Mouse (Mus musculus): Measurements from ENCODE around the gene Tbxas1. TPM values are rescaled to one million over a fixed set of nuclear protein-coding genes. Genes with fewer than 3 reads are reported as not detected.

Tbxas1 gene
- polyA plus RNA-seq, 1 experiment from 2014 or later, result 2.3 TPM

- Histone ChIP-seq H3K9me3 (no peaks in the 10 kb centered on the region), H3K36me3 (replicated peaks) (no peaks in the 10 kb centered on the region), H3K4me3 (no peak overlapping the region), H3K9ac (no peak overlapping the region), H3K27ac (no peak overlapping the region), H3K27me3 (replicated peaks) (peaks cover 4% of the 10 kb centered on the region; the same call in 1 of the 2 replicates), H3K4me2 (no peak overlapping the region), H3K4me1 (peaks cover 18% of the 10 kb centered on the region; the same call in 1 of the 2 replicates)
- no peak for ATAC-seq (replicated peaks)
- WGBS, result 80% methylated on average over 2 of the region's 2 CpGs
These were observed 6.3 kb downstream of the Tbxas1 start for GRCm38 (mm10) chr6:38881468-38881867.

DNA sequence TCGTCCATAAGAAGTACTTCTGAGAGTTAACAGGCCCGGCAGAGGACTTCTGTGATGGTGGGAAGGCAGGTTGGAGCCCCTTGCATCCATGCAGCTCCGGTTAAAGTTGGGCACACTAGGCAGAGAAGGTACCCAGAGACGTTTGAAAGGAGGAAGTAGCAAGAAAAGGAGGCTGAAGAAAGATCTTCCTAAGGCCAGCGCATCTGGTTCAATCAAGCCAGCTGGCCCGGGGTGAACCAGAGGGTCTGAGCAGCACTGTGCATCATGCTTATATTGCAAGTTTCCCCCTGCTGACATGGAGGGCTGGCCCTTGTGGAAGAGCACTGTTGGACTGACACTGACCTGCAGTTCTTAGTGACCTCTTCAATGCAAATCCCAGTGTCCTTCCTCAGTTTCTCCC is 6.8 kb downstream of the Tbxas1 start:
- H3K27ac ChIP-seq, result no peak overlapping the region
- H3K27me3 ChIP-seq (replicated peaks), result peaks cover 4% of the 10 kb centered on the region; the same call in 1 of the 2 replicates
- ATAC-seq (replicated peaks), result no peak
- no peaks in the 10 kb centered on the region for H3K36me3 ChIP-seq (replicated peaks)
- H3K9ac ChIP-seq, result no peak overlapping the region
- no peak overlapping the region for H3K4me2 ChIP-seq
- no peaks in the 10 kb centered on the region for H3K9me3 ChIP-seq
- 75% methylated on average over 6 of the region's 6 CpGs for WGBS
- no peak overlapping the region for H3K4me3 ChIP-seq
- H3K4me1 ChIP-seq, result peaks cover 13% of the 10 kb centered on the region; the same call in 1 of the 2 replicates

DNA sequence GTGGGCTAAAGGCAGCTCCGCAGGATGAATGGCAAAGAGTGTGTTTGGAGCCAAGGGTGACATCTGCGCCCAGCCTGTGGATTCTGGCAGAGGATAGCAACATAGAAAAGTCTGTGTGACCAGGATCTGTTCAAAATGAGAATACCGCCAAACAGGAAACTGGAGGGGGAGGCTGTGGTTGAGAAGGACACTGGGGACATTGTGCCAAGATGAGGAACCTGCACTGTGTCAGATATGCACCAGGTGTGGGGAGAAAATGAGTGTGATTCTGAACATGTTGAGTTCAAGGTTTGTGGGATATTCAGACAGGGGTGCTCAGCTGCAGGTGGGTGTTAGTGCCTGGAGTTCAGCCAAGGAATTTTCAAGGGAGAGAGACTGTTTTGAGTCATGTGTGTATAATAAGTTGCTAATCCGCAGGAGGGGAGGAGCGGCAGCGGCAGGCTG is 7.5 kb downstream of the Tbxas1 start:
- no peak overlapping the region for H3K4me3 ChIP-seq
- no peaks in the 10 kb centered on the region for H3K9me3 ChIP-seq
- no peak overlapping the region for H3K4me2 ChIP-seq
- H3K27me3 ChIP-seq (replicated peaks), result peaks cover 4% of the 10 kb centered on the region; the same call in 1 of the 2 replicates
- H3K36me3 ChIP-seq (replicated peaks), result no peaks in the 10 kb centered on the region
- 54% methylated on average over 6 of the region's 6 CpGs for WGBS
- peaks cover 10% of the 10 kb centered on the region; the same call in 1 of the 2 replicates for H3K4me1 ChIP-seq
- no peak overlapping the region for H3K9ac ChIP-seq
- no peak overlapping the region for H3K27ac ChIP-seq
- no peak for ATAC-seq (replicated peaks)

GRCm38 (mm10) chr6:38884482-38884881 is 9.3 kb downstream of the Tbxas1 start:
- Histone ChIP-seq H3K4me1 (peaks cover 10% of the 10 kb centered on the region; the same call in 1 of the 2 replicates), H3K36me3 (replicated peaks) (no peaks in the 10 kb centered on the region), H3K9ac (no peak overlapping the region), H3K27me3 (replicated peaks) (peaks cover 4% of the 10 kb centered on the region; the same call in 1 of the 2 replicates), H3K4me2 (no peak overlapping the region), H3K9me3 (no peaks in the 10 kb centered on the region), H3K4me3 (no peak overlapping the region), H3K27ac (no peak overlapping the region)
- no peak for ATAC-seq (replicated peaks)
- WGBS, result 85% methylated on average over 3 of the region's 3 CpGs

DNA sequence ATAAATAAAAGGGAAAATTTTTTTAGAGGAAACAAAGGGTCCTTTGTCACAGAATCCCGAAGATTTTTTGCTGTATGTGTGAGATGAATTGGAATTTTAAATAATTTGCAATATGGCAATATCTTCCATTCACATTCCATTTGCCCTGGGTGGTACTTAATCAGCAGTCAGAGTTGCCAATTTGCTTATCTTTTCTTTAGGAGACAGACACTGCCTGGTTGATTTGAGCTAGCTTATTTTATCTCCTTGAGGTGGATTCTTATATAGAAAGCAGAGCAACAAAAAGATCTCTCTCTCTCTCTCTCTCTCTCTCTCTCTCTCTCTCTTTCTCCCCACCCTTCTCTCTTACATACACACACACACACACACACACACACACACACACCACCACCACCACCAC is 9.9 kb downstream of the Tbxas1 start:
- no peak overlapping the region for H3K4me3 ChIP-seq
- H3K9ac ChIP-seq, result no peak overlapping the region
- no peaks in the 10 kb centered on the region for H3K9me3 ChIP-seq
- no peaks in the 10 kb centered on the region; the same call in 1 of the 2 replicates for H3K27me3 ChIP-seq (replicated peaks)
- no peak overlapping the region for H3K27ac ChIP-seq
- H3K4me1 ChIP-seq, result peaks cover 10% of the 10 kb centered on the region; the same call in 1 of the 2 replicates
- H3K4me2 ChIP-seq, result no peak overlapping the region
- ATAC-seq (replicated peaks), result no peak
- no peaks in the 10 kb centered on the region for H3K36me3 ChIP-seq (replicated peaks)
- 57% methylated on average over 1 of the region's 1 CpGs for WGBS

GRCm38 (mm10) chr6:38887436-38887835 is 12.2 kb downstream of the Tbxas1 start:
- 81% methylated on average over 4 of the region's 4 CpGs for WGBS
- H3K36me3 ChIP-seq (replicated peaks), result no peaks in the 10 kb centered on the region

DNA sequence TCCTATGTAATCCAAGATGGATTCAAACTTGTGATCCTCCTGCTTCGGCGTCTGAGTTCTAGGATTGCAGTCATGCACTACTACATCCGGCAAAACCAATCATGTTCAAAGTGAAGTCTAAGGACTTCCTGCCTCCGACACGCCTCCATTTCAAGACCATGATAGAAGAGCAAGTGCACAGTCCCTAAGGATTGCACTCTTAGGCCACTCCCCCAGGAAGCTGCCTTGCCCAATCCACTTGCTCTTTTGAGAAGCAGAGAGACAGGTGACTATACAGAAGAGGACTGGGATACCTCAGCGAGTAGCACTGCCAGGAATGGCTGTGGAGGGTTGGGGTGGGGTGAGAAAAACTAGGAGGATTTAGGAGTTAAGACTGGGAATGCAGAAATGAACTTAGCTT is 14.0 kb downstream of the Tbxas1 start:
- no peak overlapping the region for H3K4me2 ChIP-seq
- no peaks in the 10 kb centered on the region for H3K27me3 ChIP-seq (replicated peaks)
- H3K27ac ChIP-seq, result no peak overlapping the region
- 80% methylated on average over 6 of the region's 6 CpGs for WGBS
- H3K4me3 ChIP-seq, result no peak overlapping the region
- no peak for ATAC-seq (replicated peaks)
- H3K9ac ChIP-seq, result no peak overlapping the region
- no peaks in the 10 kb centered on the region for H3K4me1 ChIP-seq
- no peaks in the 10 kb centered on the region for H3K36me3 ChIP-seq (replicated peaks)
- no peaks in the 10 kb centered on the region for H3K9me3 ChIP-seq

More at GRCm38 (mm10) chr6:38887436-38887835, 12.2 kb downstream of the Tbxas1 start:
- Histone ChIP-seq H3K4me2 (no peak overlapping the region), H3K27me3 (replicated peaks) (no peaks in the 10 kb centered on the region), H3K9ac (no peak overlapping the region), H3K9me3 (no peaks in the 10 kb centered on the region), H3K27ac (no peak overlapping the region), H3K4me1 (peaks cover 10% of the 10 kb centered on the region; the same call in 1 of the 2 replicates), H3K4me3 (no peak overlapping the region)
- ATAC-seq (replicated peaks), result no peak

DNA sequence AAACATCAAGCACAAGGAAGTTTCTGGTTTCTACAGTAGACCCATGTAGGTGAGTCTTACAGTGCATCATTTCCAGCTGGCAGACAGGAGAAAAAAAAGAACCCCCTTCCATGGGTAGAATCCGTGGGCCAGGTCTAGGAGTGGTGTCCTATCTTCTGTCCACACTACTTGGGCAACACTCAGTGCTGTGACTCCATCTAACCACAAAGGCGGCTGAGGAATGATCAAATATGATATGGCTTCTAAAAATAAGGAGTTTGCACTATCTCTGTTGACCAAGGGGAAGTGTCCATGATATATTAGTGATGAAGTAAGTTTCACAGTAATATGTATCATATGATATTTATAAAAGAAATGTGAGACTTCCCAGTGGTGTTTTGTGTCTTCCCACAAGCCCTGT is 16.8 kb downstream of the Tbxas1 start:
- Histone ChIP-seq H3K27me3 (replicated peaks) (no peaks in the 10 kb centered on the region), H3K4me1 (no peaks in the 10 kb centered on the region), H3K4me2 (no peak overlapping the region), H3K27ac (no peak overlapping the region), H3K9me3 (no peaks in the 10 kb centered on the region), H3K36me3 (replicated peaks) (no peaks in the 10 kb centered on the region), H3K4me3 (no peak overlapping the region), H3K9ac (no peak overlapping the region)
- ATAC-seq (replicated peaks), result no peak
- 81% methylated on average over 2 of the region's 2 CpGs for WGBS

DNA sequence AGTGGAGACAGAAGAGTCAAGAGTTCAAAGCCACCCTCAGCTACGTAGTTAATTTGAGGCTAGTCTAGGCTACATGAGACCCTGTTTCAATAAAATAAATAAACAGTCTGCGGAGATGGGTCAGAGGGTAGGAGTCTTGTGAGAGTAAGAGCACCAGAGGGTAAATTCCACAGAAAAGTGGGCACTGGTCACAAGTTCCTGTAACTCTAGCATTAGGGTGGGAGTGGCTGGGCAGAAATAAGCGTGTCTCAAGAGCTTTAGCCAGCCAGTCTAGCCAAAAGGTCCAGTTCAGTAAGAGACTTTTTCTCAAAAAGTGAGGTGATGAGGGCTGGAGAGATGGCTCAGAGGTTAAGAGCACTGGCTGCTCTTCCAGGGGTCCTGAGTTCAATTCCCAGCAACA is 18.4 kb downstream of the Tbxas1 start:
- no peak overlapping the region for H3K9ac ChIP-seq
- H3K9me3 ChIP-seq, result no peaks in the 10 kb centered on the region
- H3K27ac ChIP-seq, result no peak overlapping the region
- H3K4me1 ChIP-seq, result no peaks in the 10 kb centered on the region
- no peaks in the 10 kb centered on the region for H3K36me3 ChIP-seq (replicated peaks)
- ATAC-seq (replicated peaks), result no peak
- no peak overlapping the region for H3K4me2 ChIP-seq
- 85% methylated on average over 3 of the region's 3 CpGs for WGBS
- H3K27me3 ChIP-seq (replicated peaks), result no peaks in the 10 kb centered on the region
- H3K4me3 ChIP-seq, result no peak overlapping the region

GRCm38 (mm10) chr6:38900073-38900472 is 24.9 kb downstream of the Tbxas1 start:
- no peak overlapping the region for H3K4me2 ChIP-seq
- H3K27me3 ChIP-seq (replicated peaks), result no peaks in the 10 kb centered on the region
- ATAC-seq (replicated peaks), result no peak
- H3K9ac ChIP-seq, result no peak overlapping the region
- no peak overlapping the region for H3K4me3 ChIP-seq
- H3K27ac ChIP-seq, result no peak overlapping the region
- no peaks in the 10 kb centered on the region for H3K36me3 ChIP-seq (replicated peaks)
- WGBS, result 87% methylated on average over 4 of the region's 4 CpGs
- no peaks in the 10 kb centered on the region for H3K4me1 ChIP-seq
- H3K9me3 ChIP-seq, result no peaks in the 10 kb centered on the region

DNA sequence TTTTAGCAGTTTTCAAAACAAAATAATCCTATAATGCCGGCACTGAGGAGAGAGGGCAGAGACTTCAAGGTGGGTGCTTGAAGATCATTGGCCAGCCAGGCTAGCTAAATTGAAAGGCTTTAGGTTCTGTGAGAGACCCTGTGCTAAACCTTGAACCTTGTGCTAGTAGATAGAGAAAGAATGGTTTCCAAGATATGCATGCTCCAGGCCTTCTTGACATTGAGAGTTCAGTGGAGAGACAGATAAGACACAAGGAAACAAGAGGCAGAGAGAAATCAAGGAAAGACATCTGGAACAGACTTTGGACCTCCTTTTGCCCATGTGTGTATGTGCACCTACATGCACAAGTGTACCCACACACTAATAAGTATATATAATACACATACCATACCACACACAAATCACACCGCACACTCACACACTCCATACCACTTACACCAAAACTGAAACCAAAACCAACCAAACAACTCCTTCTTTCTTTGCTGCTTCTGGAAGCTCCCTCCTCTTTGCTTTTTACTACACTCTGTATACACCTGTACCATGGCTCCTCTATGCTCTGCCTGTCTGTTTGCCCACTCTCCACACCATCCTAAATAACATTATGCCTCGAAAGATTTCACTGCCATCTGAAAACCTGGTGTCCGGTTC is 25.4 kb downstream of the Tbxas1 start:
- no peaks in the 10 kb centered on the region for H3K4me1 ChIP-seq
- H3K27me3 ChIP-seq (replicated peaks), result no peaks in the 10 kb centered on the region
- ATAC-seq (replicated peaks), result no peak
- H3K4me2 ChIP-seq, result no peak overlapping the region
- no peak overlapping the region for H3K27ac ChIP-seq
- H3K36me3 ChIP-seq (replicated peaks), result no peaks in the 10 kb centered on the region
- H3K9ac ChIP-seq, result no peak overlapping the region
- 91% methylated on average over 4 of the region's 4 CpGs for WGBS
- no peak overlapping the region for H3K4me3 ChIP-seq
- no peaks in the 10 kb centered on the region for H3K9me3 ChIP-seq

DNA sequence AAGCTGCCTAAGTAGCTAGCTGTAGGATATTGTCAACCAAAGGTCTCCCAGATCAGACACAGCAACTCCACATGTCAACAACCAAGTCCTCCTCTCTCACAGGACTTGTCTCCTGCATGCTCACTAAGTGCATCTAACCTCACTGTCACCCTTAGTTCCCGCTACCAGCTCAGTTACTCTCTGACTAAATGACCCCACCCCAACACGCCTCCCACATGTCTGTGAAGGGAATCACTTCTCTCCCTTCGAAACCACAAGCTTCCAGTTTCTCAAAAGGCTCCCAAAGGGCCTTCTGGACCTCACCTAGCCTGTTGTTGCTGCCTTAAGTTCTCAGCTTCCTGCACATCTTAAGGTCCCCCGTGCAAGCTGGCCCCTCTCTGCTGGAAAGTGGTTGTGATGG is 25.9 kb downstream of the Tbxas1 start:
- no peaks in the 10 kb centered on the region for H3K4me1 ChIP-seq
- no peaks in the 10 kb centered on the region for H3K36me3 ChIP-seq (replicated peaks)
- WGBS, result 85% methylated on average over 4 of the region's 4 CpGs
- H3K9ac ChIP-seq, result no peak overlapping the region
- no peak for ATAC-seq (replicated peaks)
- H3K27ac ChIP-seq, result no peak overlapping the region
- H3K9me3 ChIP-seq, result no peaks in the 10 kb centered on the region
- no peak overlapping the region for H3K4me3 ChIP-seq
- no peaks in the 10 kb centered on the region for H3K27me3 ChIP-seq (replicated peaks)
- H3K4me2 ChIP-seq, result no peak overlapping the region

DNA sequence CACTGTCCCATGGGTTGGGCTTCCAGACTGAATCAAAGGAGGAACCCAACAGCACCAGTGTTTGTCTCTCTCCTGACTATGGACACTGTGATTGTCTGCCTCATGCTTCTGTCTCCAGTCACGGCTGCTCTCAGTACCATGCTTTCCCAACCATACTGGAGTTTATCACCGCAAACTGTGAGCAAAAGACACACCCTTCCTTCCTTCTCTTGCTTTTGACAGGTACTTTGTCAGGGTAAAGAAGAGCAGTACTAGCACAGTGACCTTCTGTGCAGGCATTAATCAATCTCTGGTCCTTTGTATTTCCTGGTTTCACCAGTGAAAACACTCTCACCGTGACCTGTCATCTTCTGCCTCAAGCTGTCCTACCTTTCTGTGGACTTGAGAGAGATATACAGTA is 26.4 kb downstream of the Tbxas1 start:
- Histone ChIP-seq H3K9ac (no peak overlapping the region), H3K4me3 (no peak overlapping the region), H3K27ac (no peak overlapping the region), H3K36me3 (replicated peaks) (no peaks in the 10 kb centered on the region), H3K4me2 (no peak overlapping the region), H3K4me1 (no peaks in the 10 kb centered on the region), H3K27me3 (replicated peaks) (no peaks in the 10 kb centered on the region), H3K9me3 (no peaks in the 10 kb centered on the region)
- WGBS, result 93% methylated on average over 3 of the region's 3 CpGs
- ATAC-seq (replicated peaks), result no peak
